Mouse (Mus musculus) CH12.LX (cell line): ENCODE results near the gene Lrrd1. TPM values are rescaled to one million over a fixed set of nuclear protein-coding genes. Genes with fewer than 3 reads are reported as not detected.

Source experiments
- DNase-seq: peaks from one replicate; pipeline ENCODE4 v3.0.0-alpha.2; 2013; ENCODE audit errors: extremely low read depth
- H3K27ac ChIP-seq: 2 replicates; pipeline ENCODE4 v1.5.1; 2012; ENCODE audit warnings: low read depth, mild to moderate bottlenecking, control low read depth, moderate library complexity; ENCODE audit not compliant: insufficient read depth
- H3K27me3 ChIP-seq: replicated peaks from 2 replicates; pipeline ENCODE3; 2012; ENCODE audit warnings: inconsistent platforms
- H3K36me3 ChIP-seq, 2 experiments: replicated peaks in 1 of 2; 2 replicates each; pipeline versions ENCODE3 to v1.6.1; 2012; ENCODE audit warnings: inconsistent platforms in 1 of 2, low read length in 1 of 2, mild to moderate bottlenecking in 1 of 2, mixed read lengths in 1 of 2, moderate library complexity in 1 of 2; ENCODE audit not compliant: control insufficient read depth in 1 of 2, insufficient read depth in 1 of 2
- H3K4me1 ChIP-seq, 2 experiments: 2 replicates each; pipeline ENCODE4 v1.6.1; 2012; ENCODE audit warnings: inconsistent platforms in 1 of 2, moderate library complexity in 1 of 2; ENCODE audit not compliant: insufficient read depth in 2 of 2, control insufficient read depth in 1 of 2
- H3K4me2 ChIP-seq: 2 replicates; pipeline ENCODE4 v1.6.1; 2012; ENCODE audit warnings: low read depth, mild to moderate bottlenecking, control low read depth; ENCODE audit not compliant: poor library complexity, insufficient read depth, severe bottlenecking
- H3K4me3 ChIP-seq, 3 experiments: fragments of 150-350 bp in 1 of 3; sonication (generic) in 1 of 3; replicated peaks in 1 of 3; 2 replicates each; pipeline versions ENCODE3 to v1.5.1; 2011 to 2012; ENCODE audit warnings: low read depth in 2 of 3, low read length in 2 of 3, mild to moderate bottlenecking in 2 of 3, moderate library complexity in 2 of 3, control low read depth in 1 of 3, improper control_type of control experiment in 1 of 3, inconsistent platforms in 1 of 3, mixed read lengths in 1 of 3; ENCODE audit not compliant: poor library complexity in 1 of 3
- H3K79me2 ChIP-seq: replicated peaks from 2 replicates; pipeline ENCODE4 v1.6.1; 2012; ENCODE audit warnings: mild to moderate bottlenecking, moderate library complexity; ENCODE audit not compliant: control insufficient read depth, poor library complexity, insufficient read depth, severe bottlenecking; ENCODE audit errors: extremely low read depth
- H3K9ac ChIP-seq: 2 replicates; pipeline ENCODE4 v1.6.1; 2012; ENCODE audit warnings: low read depth, mild to moderate bottlenecking, control low read depth, moderate library complexity; ENCODE audit not compliant: insufficient read depth
- H3K9me3 ChIP-seq: replicated peaks from 2 replicates; pipeline ENCODE3; 2012; ENCODE audit warnings: low read length, inconsistent platforms, mixed read lengths
- BHLHE40 ChIP-seq: IDR thresholded peaks from 2 replicates; pipeline ENCODE4 v1.6.1; 2011; ENCODE audit warnings: mild to moderate bottlenecking, low read depth, low read length, improper control_type of control experiment
- CHD1 ChIP-seq: IDR thresholded peaks from 2 replicates; pipeline ENCODE4 v1.6.1; 2012; ENCODE audit warnings: low read depth, low read length, improper control_type of control experiment, inconsistent platforms
- CHD2 ChIP-seq: IDR thresholded peaks from 2 replicates; pipeline ENCODE4 v1.6.1; 2011; ENCODE audit warnings: low read length, improper control_type of control experiment
- CTCF ChIP-seq, 2 experiments: IDR thresholded peaks in 1 of 2; conservative IDR thresholded peaks in 1 of 2; 2 replicates each; pipeline ENCODE4 v1.5.1; 2011 to 2012; ENCODE audit warnings: low read depth in 2 of 2, low read length in 2 of 2, improper control_type of control experiment in 1 of 2, inconsistent platforms in 1 of 2, mild to moderate bottlenecking in 1 of 2, moderate library complexity in 1 of 2
- E2F4 ChIP-seq: IDR thresholded peaks from 2 replicates; pipeline ENCODE4 v1.6.1; 2011; ENCODE audit warnings: low read depth, low read length, improper control_type of control experiment; ENCODE audit not compliant: insufficient replicate concordance
- ELF1 ChIP-seq: IDR thresholded peaks from 2 replicates; pipeline ENCODE4 v1.6.1; 2014; ENCODE audit warnings: low read depth, mild to moderate bottlenecking, inconsistent platforms, low read length, improper control_type of control experiment
- EP300 ChIP-seq: IDR thresholded peaks from 2 replicates; pipeline ENCODE4 v1.6.1; 2011; ENCODE audit warnings: low read length, improper control_type of control experiment
- ETS1 ChIP-seq: conservative IDR thresholded peaks from 2 replicates; pipeline ENCODE4 v1.6.1; 2012; ENCODE audit warnings: low read depth, mild to moderate bottlenecking, inconsistent platforms, low read length, improper control_type of control experiment, moderate library complexity
- GABPA ChIP-seq: IDR thresholded peaks from 2 replicates; pipeline ENCODE4 v1.6.1; 2012; ENCODE audit warnings: low read depth, low read length, improper control_type of control experiment, inconsistent platforms; ENCODE audit not compliant: insufficient replicate concordance
- HCFC1 ChIP-seq: IDR thresholded peaks from 2 replicates; pipeline ENCODE4 v1.6.1; 2012; ENCODE audit warnings: low read depth, mild to moderate bottlenecking, inconsistent platforms, low read length, improper control_type of control experiment
- IRF4 ChIP-seq: IDR thresholded peaks from 2 replicates; pipeline ENCODE4 v1.6.1; 2014; ENCODE audit warnings: low read depth, mild to moderate bottlenecking, inconsistent platforms, low read length, improper control_type of control experiment
- JUN ChIP-seq: IDR thresholded peaks from 2 replicates; pipeline ENCODE4 v1.6.1; 2011; ENCODE audit warnings: low read depth, mild to moderate bottlenecking, low read length, improper control_type of control experiment, moderate library complexity; ENCODE audit not compliant: insufficient read depth
- JUND ChIP-seq: conservative IDR thresholded peaks from 2 replicates; pipeline ENCODE4 v1.6.1; 2011; ENCODE audit warnings: low read depth, low read length, improper control_type of control experiment
- KAT2A ChIP-seq: IDR thresholded peaks from 2 replicates; pipeline ENCODE4 v1.6.1; 2012; ENCODE audit warnings: low read length, improper control_type of control experiment, inconsistent platforms; ENCODE audit not compliant: insufficient replicate concordance
- MAFK ChIP-seq: IDR thresholded peaks from 2 replicates; pipeline ENCODE4 v1.6.1; 2011; ENCODE audit warnings: low read length, improper control_type of control experiment; ENCODE audit not compliant: insufficient replicate concordance
- MAX ChIP-seq: IDR thresholded peaks from 2 replicates; pipeline ENCODE4 v1.6.1; 2011; ENCODE audit warnings: low read length, improper control_type of control experiment
- MAZ ChIP-seq: IDR thresholded peaks from 2 replicates; pipeline ENCODE4 v1.6.1; 2012; ENCODE audit warnings: low read depth, mild to moderate bottlenecking, inconsistent platforms, low read length, improper control_type of control experiment, moderate library complexity
- MEF2A ChIP-seq: IDR thresholded peaks from 2 replicates; pipeline ENCODE4 v1.6.1; 2014; ENCODE audit warnings: low read depth, mild to moderate bottlenecking, inconsistent platforms, low read length, improper control_type of control experiment, borderline replicate concordance
- MXI1 ChIP-seq: IDR thresholded peaks from 2 replicates; pipeline ENCODE4 v1.6.1; 2011; ENCODE audit warnings: mild to moderate bottlenecking, low read depth, low read length, improper control_type of control experiment
- MYC ChIP-seq: IDR thresholded peaks from 2 replicates; pipeline ENCODE4 v1.6.1; 2011; ENCODE audit warnings: low read depth, mild to moderate bottlenecking, improper control_type of control experiment, low read length
- NELFE ChIP-seq: IDR thresholded peaks from 2 replicates; pipeline ENCODE4 v1.6.1; 2011; ENCODE audit warnings: low read depth, low read length, improper control_type of control experiment
- NRF1 ChIP-seq: IDR thresholded peaks from 2 replicates; pipeline ENCODE4 v1.6.1; 2014; ENCODE audit warnings: low read depth, mild to moderate bottlenecking, inconsistent platforms, low read length, improper control_type of control experiment, moderate library complexity
- PAX5 ChIP-seq: IDR thresholded peaks from 2 replicates; pipeline ENCODE4 v1.6.1; 2012; ENCODE audit warnings: low read length, inconsistent platforms, mixed read lengths
- POLR2A ChIP-seq: IDR thresholded peaks from 2 replicates; pipeline ENCODE4 v1.6.1; 2011; ENCODE audit warnings: low read depth, mild to moderate bottlenecking, improper control_type of control experiment, low read length
- POLR2AphosphoS2 ChIP-seq: IDR thresholded peaks from 2 replicates; pipeline ENCODE4 v1.6.1; 2011; ENCODE audit warnings: low read depth, low read length, improper control_type of control experiment
- RAD21 ChIP-seq: IDR thresholded peaks from 2 replicates; pipeline ENCODE4 v1.6.1; 2011; ENCODE audit warnings: low read depth, mild to moderate bottlenecking, low read length, improper control_type of control experiment, moderate library complexity
- RCOR1 ChIP-seq: conservative IDR thresholded peaks from 2 replicates; pipeline ENCODE4 v1.6.1; 2012; ENCODE audit warnings: low read depth, mild to moderate bottlenecking, inconsistent platforms, low read length, improper control_type of control experiment
- SIN3A ChIP-seq: IDR thresholded peaks from 2 replicates; pipeline ENCODE4 v1.6.1; 2012; ENCODE audit warnings: low read length, improper control_type of control experiment, inconsistent platforms
- SMC3 ChIP-seq: IDR thresholded peaks from 2 replicates; pipeline ENCODE4 v1.6.1; 2011; ENCODE audit warnings: low read depth, low read length, improper control_type of control experiment
- TBP ChIP-seq: conservative IDR thresholded peaks from 2 replicates; pipeline ENCODE4 v1.6.1; 2011; ENCODE audit warnings: low read depth, low read length, improper control_type of control experiment
- TCF12 ChIP-seq: IDR thresholded peaks from 2 replicates; pipeline ENCODE4 v1.6.1; 2014; ENCODE audit warnings: low read depth, mild to moderate bottlenecking, inconsistent platforms, low read length, improper control_type of control experiment
- UBTF ChIP-seq: IDR thresholded peaks from 2 replicates; pipeline ENCODE4 v1.6.1; 2012; ENCODE audit warnings: low read depth, mild to moderate bottlenecking, inconsistent platforms, low read length, improper control_type of control experiment, moderate library complexity
- USF1 ChIP-seq: IDR thresholded peaks from 2 replicates; pipeline ENCODE4 v1.6.1; 2014; ENCODE audit warnings: low read depth, mild to moderate bottlenecking, inconsistent platforms, low read length, improper control_type of control experiment
- USF2 ChIP-seq: conservative IDR thresholded peaks from 2 replicates; pipeline ENCODE4 v1.6.1; 2011; ENCODE audit warnings: low read depth, low read length, improper control_type of control experiment
- ZC3H11A ChIP-seq: IDR thresholded peaks from 2 replicates; pipeline ENCODE4 v1.6.1; 2012; ENCODE audit warnings: low read depth, mild to moderate bottlenecking, inconsistent platforms, low read length, improper control_type of control experiment
- ZKSCAN1 ChIP-seq: IDR thresholded peaks from 2 replicates; pipeline ENCODE4 v1.6.1; 2012; ENCODE audit warnings: low read depth, inconsistent platforms, low read length, improper control_type of control experiment, borderline replicate concordance
- ZNF384 ChIP-seq: IDR thresholded peaks from 2 replicates; pipeline ENCODE4 v1.6.1; 2012; ENCODE audit warnings: low read depth, low read length, improper control_type of control experiment, inconsistent platforms
- dilution Hi-C: fragments of 300-500 bp; cut with MboI; formaldehyde crosslinking; loops from 2 replicates; pipeline ENCODE4 v1.14.3; 2020; ENCODE audit warnings: low sequenced_read_pairs; ENCODE audit not compliant: extremely low pct_unique_long_range_greater_than_20kb, extremely low pct_ligation_motif_present
- in situ Hi-C: fragments of 300-500 bp; cut with MboI; formaldehyde crosslinking; loops from 3 replicates; pipeline ENCODE4 v1.14.3; 2019; ENCODE audit warnings: low sequenced_read_pairs, low pct_ligation_motif_present, low pct_unique_long_range_greater_than_20kb, mixed read lengths
- polyA plus RNA-seq: library from polyadenylated mRNA; unstranded; fragments of >175 nt; gene quantifications from 2 replicates; pipeline ENCODE4 v1.2.1, GENCODE M21; 2012; ENCODE audit warnings: low read depth; ENCODE audit not compliant: insufficient read length
- total RNA-seq, 2 experiments: library from RNA; depleted of rRNA; stranded (reverse); fragments of 300-350 nt in 1 of 2; fragments of >200 nt in 1 of 2; gene quantifications; 2 replicates each; pipeline ENCODE4 v1.2.3; 2012 to 2014

The Lrrd1 gene
- total and polyA plus RNA-seq, 3 experiments, result not detected

- Histone ChIP-seq H3K36me3 (peaks cover 0 to 4% of the 10 kb centered on the region in 2 experiments), H3K79me2 (peaks cover 43% of the 10 kb centered on the region), H3K9ac (peak within 1 kb of the TSS; percentile 42), H3K4me1 (peaks cover 2 to 41% of the 10 kb centered on the region in 2 experiments; a peak in 3 of 4 replicates), H3K27ac (peak within 1 kb of the TSS; percentile 41), H3K27me3 (no peaks in the 10 kb centered on the region), H3K4me2 (peak within 1 kb of the TSS; percentile 100), H3K9me3 (no peaks in the 10 kb centered on the region), H3K4me3 (peak within 1 kb of the TSS; percentile 73 to 94 (median 85))
- dilution Hi-C loops, result no loop called here
- in situ Hi-C loops, result loop anchor here (10.0 kb wide), 1 partner anchor 158 kb away; no protein-coding TSS in a partner anchor
- DNase-seq, result peak; percentile 76
- TF ChIP-seq ETS1, result no peak
- no peak for TF ChIP-seq CTCF (conservative IDR thresholded peaks at IDR 0.05 in 1 of 2, IDR thresholded peaks at IDR 0.05 in 1 of 2; ENCODE audit: low read depth in 2 of 2, low read length in 2 of 2)
- TF ChIP-seq POLR2AphosphoS2, result 0 out of 2 replicates have a peak, but pooled peaks have one; percentile 46
- TF ChIP-seq SIN3A, result peak; percentile 93
- no peak for TF ChIP-seq USF2
- TF ChIP-seq E2F4, result no peak
- TF ChIP-seq GABPA, result no peak; the same call in 1 of the 2 replicates
- no peak for TF ChIP-seq ZKSCAN1
- TF ChIP-seq ZNF384, result no peak
- TF ChIP-seq RCOR1, result no peak
- TF ChIP-seq TCF12, result peak; percentile 73
- TF ChIP-seq MYC, result peak; percentile 55
- 0 out of 2 replicates have a peak, but pooled peaks have one; percentile 77 for TF ChIP-seq UBTF
- TF ChIP-seq JUND, result no peak
- peak; percentile 74 for TF ChIP-seq NRF1
- peak; percentile 94 for TF ChIP-seq CHD2
- peak; percentile 88 for TF ChIP-seq ELF1
- peak; percentile 89 for TF ChIP-seq HCFC1
- TF ChIP-seq POLR2A, result peak; percentile 87; the same call in 1 of the 2 replicates
- TF ChIP-seq TBP, result 0 out of 2 replicates have a peak, but pooled peaks have one; percentile 25
- TF ChIP-seq ZC3H11A, result no peak
- TF ChIP-seq JUN, result no peak
- TF ChIP-seq BHLHE40, result peak; percentile 70
- peak; percentile 20; the same call in 1 of the 2 replicates for TF ChIP-seq IRF4
- TF ChIP-seq RAD21, result no peak
- no peak for TF ChIP-seq SMC3
- peak; percentile 75; the same call in 1 of the 2 replicates for TF ChIP-seq MXI1
- TF ChIP-seq USF1, result no peak
- TF ChIP-seq MEF2A, result peak; percentile 17; the same call in 1 of the 2 replicates
- no peak for TF ChIP-seq MAZ
- TF ChIP-seq PAX5, result no peak
- no peak for TF ChIP-seq MAFK
- no peak; the same call in 1 of the 2 replicates for TF ChIP-seq CHD1
- peak; percentile 60; the same call in 1 of the 2 replicates for TF ChIP-seq MAX
- TF ChIP-seq KAT2A, result peak; percentile 88; the same call in 1 of the 2 replicates
- TF ChIP-seq NELFE, result peak; percentile 76; the same call in 1 of the 2 replicates
- TF ChIP-seq EP300, result no peak
Observed at GRCm38 (mm10) chr5:3802433-3803291, 42.3 kb upstream of the Lrrd1 start, which contains the start of the genes Ankib1 and Krit1. Gene Ankib1, minus strand, starts transcription at chr5:3802925. Gene Krit1, plus strand, starts transcription at chr5:3803184.
